Mouse (Mus musculus): ENCODE data around the gene Paxip1. TPM values are rescaled to one million over a fixed set of nuclear protein-coding genes. Genes with fewer than 3 reads are reported as not detected.

Paxip1 gene
- polyA plus RNA-seq, 3 experiments from 2014 or later, result 9.8 to 14.6 (median 12.8) TPM

DNA sequence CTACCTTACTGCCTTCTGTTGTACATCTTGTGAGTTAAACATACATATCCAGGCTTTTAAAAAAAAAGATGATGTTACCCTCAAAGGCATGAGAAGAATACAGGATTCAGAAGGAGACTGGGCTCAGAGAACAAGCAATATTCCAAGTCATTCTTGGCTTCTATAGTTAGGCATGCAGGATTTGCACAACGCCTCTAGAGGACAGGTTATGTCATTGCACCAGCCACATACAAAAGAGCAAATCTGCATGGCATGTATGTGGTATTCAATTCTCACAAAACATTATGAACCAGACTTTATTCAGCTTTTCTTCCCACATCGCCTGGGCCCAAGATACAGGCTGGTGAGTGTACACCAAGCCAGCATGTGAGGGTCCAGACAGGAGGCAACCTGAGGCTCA, 67.0 kb downstream of the Paxip1 start:
- ATAC-seq, result no peak

DNA sequence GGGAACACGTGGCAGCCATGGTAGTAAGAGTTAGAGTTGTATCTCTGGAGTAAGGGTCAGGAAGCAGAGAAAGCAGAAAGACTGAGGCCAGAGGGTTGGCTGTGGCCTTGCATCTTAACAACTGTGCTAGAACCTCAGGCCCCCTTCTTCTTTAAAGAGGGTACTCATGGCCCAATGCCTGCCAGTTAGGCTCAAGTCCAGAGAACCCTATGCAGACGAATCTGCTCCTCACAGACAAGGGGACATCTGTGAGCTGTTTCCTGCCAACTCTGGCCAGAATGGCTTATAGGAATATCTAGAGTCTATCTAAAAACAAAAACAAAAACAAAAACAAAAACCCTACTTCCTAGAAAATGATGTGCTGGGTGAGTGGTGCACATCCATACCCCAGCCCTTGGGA, 72.2 kb downstream of the Paxip1 start:
- ATAC-seq, result no peak

DNA sequence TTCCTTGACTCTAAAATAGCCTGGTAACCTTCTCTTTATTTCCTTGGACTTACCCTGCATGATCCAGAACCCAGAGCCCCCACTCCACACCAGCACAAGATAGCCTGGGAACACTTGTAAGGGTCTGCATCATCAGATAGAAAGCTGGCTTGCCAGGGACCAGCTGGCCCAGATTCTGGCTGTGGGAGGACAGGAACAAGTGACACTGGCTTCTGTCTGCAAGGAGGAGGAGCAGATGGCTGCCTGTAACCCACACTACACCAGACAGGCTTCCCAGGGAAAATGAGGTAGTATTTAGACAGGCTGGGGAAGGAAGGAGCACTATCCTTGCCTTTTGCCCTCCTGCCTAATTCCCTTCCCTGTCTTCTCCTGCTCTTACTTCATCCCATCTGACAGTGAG, 74.2 kb downstream of the Paxip1 start:
- ATAC-seq, result no peak

DNA sequence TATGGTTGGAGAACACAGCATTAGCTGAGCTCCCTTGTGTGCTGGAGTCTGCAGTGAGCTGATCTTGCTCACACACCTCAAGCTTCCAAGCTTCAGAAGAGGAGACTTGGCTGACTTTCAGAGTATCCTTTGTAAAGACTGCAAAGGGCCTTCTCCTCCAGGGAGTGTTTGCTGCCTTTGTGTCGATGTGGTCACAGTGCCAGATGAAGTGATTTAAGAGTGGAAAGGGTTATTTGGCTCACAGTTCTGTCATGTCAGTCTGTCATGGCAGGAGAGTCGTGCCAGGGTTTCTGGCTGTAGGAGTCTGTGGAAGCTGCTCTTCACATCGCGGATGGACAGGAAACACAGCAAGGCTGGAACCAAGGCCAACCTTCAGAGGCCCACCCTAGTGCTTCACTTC, 75.5 kb downstream of the Paxip1 start:
- ATAC-seq, result no peak

DNA sequence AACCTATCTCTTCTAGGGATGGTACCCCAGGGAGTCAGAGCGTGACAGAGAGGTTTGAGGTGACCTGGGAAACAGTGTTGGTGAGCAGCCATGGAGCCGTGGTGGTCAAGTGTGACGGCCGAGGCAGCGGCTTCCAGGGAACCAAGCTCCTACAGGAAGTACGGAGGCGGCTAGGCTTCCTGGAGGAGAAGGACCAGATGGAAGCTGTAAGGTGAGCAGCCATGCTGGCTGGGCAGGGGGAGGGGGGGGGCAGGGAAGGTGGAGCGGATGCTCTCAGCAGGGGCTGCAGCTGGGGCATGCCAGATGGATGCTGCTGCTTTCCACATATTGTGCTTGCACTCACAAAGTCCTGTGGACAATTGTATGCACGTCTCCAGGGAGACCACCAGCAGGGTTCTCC, 77.1 kb downstream of the Paxip1 start:
- ATAC-seq, result no peak

DNA sequence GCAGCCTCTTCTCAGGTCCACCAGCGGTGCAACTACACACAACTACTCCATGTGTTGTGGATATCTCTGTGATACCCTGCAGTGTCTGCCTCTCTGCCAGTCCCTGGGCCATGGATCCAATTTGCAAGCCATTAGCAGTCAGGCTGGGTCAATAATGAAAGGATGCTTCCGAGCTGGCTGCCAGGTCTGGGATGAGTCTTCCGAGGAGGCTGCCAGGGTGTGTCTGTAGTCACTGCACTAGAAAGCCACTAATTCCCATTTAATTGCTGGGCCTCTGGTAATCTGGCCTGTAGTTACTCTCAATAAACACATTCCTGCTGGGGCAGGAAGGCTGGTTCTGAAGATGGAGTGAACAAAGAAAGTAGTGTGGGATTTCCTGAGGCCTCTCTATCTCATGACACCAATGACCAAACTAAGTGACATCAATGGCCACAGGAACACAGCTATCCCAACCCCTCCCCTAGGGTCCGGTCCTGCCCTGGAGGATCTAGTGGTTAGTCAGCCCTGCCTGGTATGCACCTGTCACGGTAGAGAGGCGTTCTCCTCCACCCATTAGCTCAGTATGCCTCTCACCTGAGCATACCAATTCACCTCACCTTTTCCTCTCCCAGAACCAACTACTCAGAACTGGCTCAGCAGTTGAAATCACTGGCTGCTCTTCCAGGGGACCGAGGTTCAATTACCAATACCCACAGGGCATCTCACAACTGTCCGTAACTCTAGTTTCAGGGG, 79.9 kb downstream of the Paxip1 start:
- ATAC-seq, result no peak

DNA sequence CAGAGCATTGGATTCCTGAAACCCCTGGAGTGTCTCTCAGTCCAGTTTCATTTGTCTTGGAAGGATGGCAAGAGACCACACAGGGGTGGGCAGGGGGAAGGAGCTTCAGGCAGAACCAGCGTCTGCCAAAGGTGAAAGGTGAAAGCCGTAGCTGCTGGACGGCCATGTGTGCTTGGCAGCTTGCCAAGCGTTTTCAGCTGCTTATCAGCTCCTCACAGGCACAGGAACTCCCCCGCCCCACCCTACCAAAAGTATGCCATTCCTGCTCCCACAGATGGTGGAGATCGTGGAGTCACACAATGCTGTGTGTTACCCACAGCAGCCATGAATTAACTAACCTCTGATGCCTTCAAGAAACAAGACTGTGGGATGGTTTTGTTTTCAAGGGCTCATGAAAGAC, 83.3 kb downstream of the Paxip1 start:
- no peak for ATAC-seq

DNA sequence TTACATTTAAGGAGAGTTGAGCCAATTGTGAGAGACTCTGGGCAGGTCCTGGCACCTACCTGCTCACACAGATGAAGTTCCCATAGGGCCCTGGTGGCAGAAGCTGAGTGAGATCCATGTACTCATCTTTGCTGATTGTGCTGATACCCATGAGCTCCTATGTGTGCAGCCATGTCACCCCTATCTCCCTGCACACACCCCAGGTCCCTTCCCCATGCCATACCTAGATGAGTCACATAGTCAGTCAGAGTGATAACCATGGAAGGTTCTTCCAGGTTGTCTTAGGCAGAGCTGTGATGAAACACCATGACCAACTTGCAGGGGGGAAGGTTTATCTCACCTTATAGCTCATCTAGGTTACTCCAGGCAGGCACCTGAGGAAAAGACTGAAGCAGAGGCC, 84.2 kb downstream of the Paxip1 start:
- ATAC-seq, result no peak

DNA sequence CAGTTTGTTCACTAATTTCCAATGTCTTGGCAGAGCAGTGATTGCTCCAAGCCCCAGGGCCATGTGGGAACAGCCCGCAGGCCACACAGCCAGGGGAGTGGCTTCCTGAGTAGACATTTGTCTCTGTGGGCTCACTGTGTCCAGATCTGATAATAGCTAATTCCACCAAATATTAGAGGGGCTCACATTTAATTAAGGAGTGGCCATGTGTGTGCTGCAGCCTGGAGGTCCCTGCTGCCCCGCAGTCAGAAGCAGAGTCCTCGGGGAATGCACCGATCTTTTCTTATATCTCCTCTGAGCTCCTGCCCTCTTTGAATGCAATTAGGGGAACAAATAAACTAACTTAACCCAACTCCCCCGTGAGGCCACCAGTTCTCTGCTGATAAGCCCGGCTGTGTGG, 84.9 kb downstream of the Paxip1 start:
- no peak for ATAC-seq

DNA sequence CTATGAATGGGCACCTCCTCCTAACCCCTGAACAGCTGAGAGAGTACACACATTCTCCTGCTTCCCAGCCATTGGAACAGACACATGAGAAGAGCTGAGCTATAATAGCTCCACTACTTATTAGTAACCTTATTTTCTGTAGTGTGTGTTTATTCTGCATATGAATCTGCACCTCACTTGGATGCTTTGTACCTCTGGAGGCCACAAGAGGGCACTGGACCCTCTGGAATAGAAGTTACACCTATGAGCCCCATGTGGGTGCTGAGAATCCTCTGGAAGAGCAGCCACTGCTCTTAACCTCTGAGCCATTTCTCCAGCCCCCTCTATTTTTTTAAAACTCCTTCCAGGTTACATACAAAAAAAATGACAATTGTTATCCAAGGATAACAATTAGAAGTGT, 86.5 kb downstream of the Paxip1 start:
- no peak for ATAC-seq

DNA sequence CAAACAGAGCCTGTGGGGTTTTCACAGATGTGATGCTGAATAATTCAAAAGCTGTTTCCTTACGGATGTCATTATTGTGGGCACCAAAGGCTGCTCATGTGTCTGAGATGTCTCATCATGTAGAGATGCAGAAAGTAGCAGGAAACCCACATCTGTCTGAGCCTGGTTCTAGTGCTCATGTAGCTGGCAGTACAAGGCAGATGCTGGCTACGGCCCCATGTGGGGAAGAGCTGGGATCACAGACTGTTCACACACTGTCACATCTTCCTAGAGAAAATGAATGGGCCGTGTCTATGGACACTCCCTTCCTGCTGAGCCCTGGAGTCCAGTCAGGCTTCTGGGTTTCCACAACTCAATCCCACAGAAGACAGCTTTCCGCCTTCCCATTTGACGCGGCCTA, 89.0 kb downstream of the Paxip1 start:
- ATAC-seq, result no peak

Other genes starting within 250 kb of the Paxip1 start
- gene Htr5a, start 50.5 kb upstream of the Paxip1 start, polyA plus RNA-seq (2017; shearing (Covaris generic)), result not detected

Measured in inflammation-experienced regulatory T-cells, adult 6 months (primary cell).